Mouse (Mus musculus) liver, embryonic 12.5 days (tissue): Measurements from ENCODE around the gene Nprl2. TPM values are rescaled to one million over a fixed set of nuclear protein-coding genes. Genes with fewer than 3 reads are reported as not detected.

Source experiments
- ATAC-seq: fragments of 200-750 bp; cut with Nextera tagmentation; 2 replicates; pipeline ENCODE4 v1.8.0; 2017; ENCODE audit warnings: moderate number of reproducible peaks, mild to moderate bottlenecking, moderate library complexity
- H3K27ac ChIP-seq: fragments of 300-500 bp; sonication (generic); 2 replicates; pipeline ENCODE4 v1.5.1; 2016; ENCODE audit warnings: mild to moderate bottlenecking
- H3K27me3 ChIP-seq: fragments of 300-500 bp; sonication (generic); replicated peaks from 2 replicates; pipeline ENCODE4 v1.6.1; 2016; ENCODE audit warnings: mild to moderate bottlenecking, moderate library complexity
- H3K36me3 ChIP-seq: fragments of 300-500 bp; sonication (generic); 2 replicates; pipeline ENCODE4 v1.6.1; 2016; ENCODE audit warnings: mild to moderate bottlenecking, moderate library complexity
- H3K4me1 ChIP-seq: fragments of 300-500 bp; sonication (generic); 2 replicates; pipeline ENCODE4 v1.6.1; 2016
- H3K4me2 ChIP-seq: fragments of 300-500 bp; sonication (generic); 2 replicates; pipeline ENCODE4 v1.6.1; 2016; ENCODE audit warnings: mild to moderate bottlenecking, moderate library complexity
- H3K4me3 ChIP-seq: fragments of 300-500 bp; sonication (generic); 2 replicates; pipeline ENCODE4 v1.5.1; 2016; ENCODE audit warnings: mild to moderate bottlenecking, moderate library complexity
- H3K9ac ChIP-seq: fragments of 300-500 bp; sonication (generic); 2 replicates; pipeline ENCODE4 v1.6.1; 2016; ENCODE audit warnings: mild to moderate bottlenecking, moderate library complexity
- H3K9me3 ChIP-seq: fragments of 300-500 bp; sonication (generic); replicated peaks from 2 replicates; pipeline ENCODE4 v1.6.1; 2016; ENCODE audit warnings: mild to moderate bottlenecking, moderate library complexity
- WGBS: fragments of 180-500 bp; shearing (Covaris S2); methylation state at CpG from one replicate; pipeline ENCODE4 v1.1.7; 2016; ENCODE audit not compliant: insufficient replicate concordance; 5-methylcytosine and 5-hydroxymethylcytosine counted together
- polyA plus RNA-seq: library from polyadenylated mRNA; unstranded; fragments of >200 nt; fragmentation: Nextera tagmentation; extraction: Ambion mirVana; gene quantifications from 2 replicates; pipeline ENCODE4 v1.2.1, GENCODE M21; 2016

Nprl2 gene
- polyA plus RNA-seq, 1 experiment from 2014 or later, result 15.3 TPM

- Histone ChIP-seq H3K27me3 (no peaks in the 10 kb centered on the region), H3K9ac (peak overlapping the region; percentile 76), H3K27ac (peak overlapping the region; percentile 99), H3K36me3 (peaks cover 59% of the 10 kb centered on the region), H3K4me2 (peak overlapping the region; percentile 73), H3K9me3 (no peaks in the 10 kb centered on the region), H3K4me1 (peaks cover 84% of the 10 kb centered on the region), H3K4me3 (peak overlapping the region; percentile 82)
- ATAC-seq, result no peak
- WGBS, result 80% methylated on average over 5 of the region's 5 CpGs
Observed at GRCm38 (mm10) chr9:107586504-107586903, 44.5 kb downstream of the Nprl2 start.

- Histone ChIP-seq H3K4me3 (peak within 1 kb of the TSS; percentile 82), H3K9me3 (no peaks in the 10 kb centered on the region), H3K27me3 (no peaks in the 10 kb centered on the region), H3K9ac (peak within 1 kb of the TSS; percentile 93), H3K27ac (peak within 1 kb of the TSS; percentile 99), H3K36me3 (peaks cover 66% of the 10 kb centered on the region), H3K4me2 (peak within 1 kb of the TSS; percentile 73), H3K4me1 (peaks cover 77% of the 10 kb centered on the region)
- 7% methylated on average over 46 of the region's 46 CpGs for WGBS
- ATAC-seq, result peak; percentile 93
Observed at GRCm38 (mm10) chr9:107586974-107587832, 45.2 kb downstream of the Nprl2 start, which contains the start of gene Ifrd2. TSS of gene Ifrd2 (plus strand) at chr9:107587642.

- no peaks in the 10 kb centered on the region for H3K9me3 ChIP-seq
- no peaks in the 10 kb centered on the region for H3K27me3 ChIP-seq
- H3K4me3 ChIP-seq, result peak overlapping the region; percentile 82
- peaks cover 70% of the 10 kb centered on the region for H3K4me1 ChIP-seq
- peaks cover 69% of the 10 kb centered on the region for H3K36me3 ChIP-seq
- peak overlapping the region; percentile 93 for H3K9ac ChIP-seq
- H3K27ac ChIP-seq, result peak overlapping the region; percentile 99
- WGBS, result under 1% methylated on average over 33 of the region's 33 CpGs
- peak overlapping the region; percentile 73 for H3K4me2 ChIP-seq
- peak; percentile 17 for ATAC-seq
Observed at GRCm38 (mm10) chr9:107587833-107588639, 46.0 kb downstream of the Nprl2 start.

- peak overlapping the region; percentile 93 for H3K9ac ChIP-seq
- no peaks in the 10 kb centered on the region for H3K27me3 ChIP-seq
- ATAC-seq, result peak; percentile 9; the same call in 1 of the 2 replicates
- peak overlapping the region; percentile 82 for H3K4me3 ChIP-seq
- peaks cover 53% of the 10 kb centered on the region for H3K4me1 ChIP-seq
- 74% methylated on average over 25 of the region's 25 CpGs for WGBS
- peaks cover 69% of the 10 kb centered on the region for H3K36me3 ChIP-seq
- H3K9me3 ChIP-seq, result no peaks in the 10 kb centered on the region
- H3K4me2 ChIP-seq, result peak overlapping the region; percentile 73
- peak overlapping the region; percentile 99 for H3K27ac ChIP-seq
Observed at GRCm38 (mm10) chr9:107590058-107590772, 48.2 kb downstream of the Nprl2 start.

- H3K27ac ChIP-seq, result peak overlapping the region; percentile 99
- H3K36me3 ChIP-seq, result peaks cover 67% of the 10 kb centered on the region
- no peaks in the 10 kb centered on the region for H3K27me3 ChIP-seq
- no peaks in the 10 kb centered on the region for H3K9me3 ChIP-seq
- H3K9ac ChIP-seq, result peak overlapping the region; percentile 93
- no peak for ATAC-seq
- H3K4me3 ChIP-seq, result peak overlapping the region; percentile 82
- WGBS, result 86% methylated on average over 6 of the region's 6 CpGs
- peak overlapping the region; percentile 73 for H3K4me2 ChIP-seq
- peaks cover 48% of the 10 kb centered on the region for H3K4me1 ChIP-seq
Observed at GRCm38 (mm10) chr9:107590773-107591060, 48.7 kb downstream of the Nprl2 start.

- no peaks in the 10 kb centered on the region for H3K9me3 ChIP-seq
- 89% methylated on average over 11 of the region's 11 CpGs for WGBS
- no peak overlapping the region for H3K9ac ChIP-seq
- ATAC-seq, result no peak
- 0 out of 2 replicates have a peak overlapping the region, but pooled peaks have one; percentile 1 for H3K27ac ChIP-seq
- peaks cover 49% of the 10 kb centered on the region for H3K4me1 ChIP-seq
- H3K36me3 ChIP-seq, result peaks cover 67% of the 10 kb centered on the region
- H3K4me3 ChIP-seq, result no peak overlapping the region
- H3K4me2 ChIP-seq, result no peak overlapping the region
- peaks cover 11% of the 10 kb centered on the region for H3K27me3 ChIP-seq
Observed at GRCm38 (mm10) chr9:107593101-107593976, 51.3 kb downstream of the Nprl2 start.

GRCm38 (mm10) chr9:107594281-107595062, 52.4 kb downstream of the Nprl2 start:
- Histone ChIP-seq H3K9me3 (no peaks in the 10 kb centered on the region), H3K4me1 (peaks cover 47% of the 10 kb centered on the region), H3K27ac (no peak overlapping the region), H3K27me3 (peaks cover 23% of the 10 kb centered on the region), H3K4me3 (no peak overlapping the region), H3K9ac (no peak overlapping the region), H3K4me2 (no peak overlapping the region), H3K36me3 (peaks cover 59% of the 10 kb centered on the region)
- WGBS, result 82% methylated on average over 8 of the region's 8 CpGs
- ATAC-seq, result no peak

Other genes starting within 250 kb of the Nprl2 start
- 16.2 and 18.1 TPM in 2 replicates for gene Cish, start 246.2 kb upstream of the Nprl2 start, polyA plus RNA-seq
- 4.9 and 5.0 TPM in 2 replicates for gene Hemk1, start 203.9 kb upstream of the Nprl2 start, polyA plus RNA-seq
- gene 6430571L13Rik, start 201.6 kb upstream of the Nprl2 start, polyA plus RNA-seq, result 0.06 and 0.10 TPM in 2 replicates
- 0.02 and 0.13 TPM in 2 replicates for gene Cacna2d2, start 142.6 kb upstream of the Nprl2 start, polyA plus RNA-seq
- gene Tmem115, start 8.3 kb upstream of the Nprl2 start, polyA plus RNA-seq, result 25.9 and 26.4 TPM in 2 replicates
- 18.5 and 19.5 TPM in 2 replicates for gene Cyb561d2, start within 50 bp of the Nprl2 start, polyA plus RNA-seq
- gene Zmynd10, start 5.1 kb downstream of the Nprl2 start, polyA plus RNA-seq, result not detected in 2 replicates
- gene Rassf1, start 9.3 kb downstream of the Nprl2 start, polyA plus RNA-seq, result 22.2 and 24.8 TPM in 2 replicates
- 48.6 and 52.7 TPM in 2 replicates for gene Tusc2, start 21.0 kb downstream of the Nprl2 start, polyA plus RNA-seq
- gene Hyal2, start 25.7 kb downstream of the Nprl2 start, polyA plus RNA-seq, result 53.9 and 57.6 TPM in 2 replicates
- gene Hyal1, start 34.7 kb downstream of the Nprl2 start, polyA plus RNA-seq, result 3.6 and 3.9 TPM in 2 replicates
- gene Naa80, start 36.7 kb downstream of the Nprl2 start, polyA plus RNA-seq, result 12.5 and 12.9 TPM in 2 replicates
- gene Hyal3, start 38.6 kb downstream of the Nprl2 start, polyA plus RNA-seq, result 0.99 and 1.2 TPM in 2 replicates
- gene Ifrd2, start 45.4 kb downstream of the Nprl2 start, polyA plus RNA-seq, result 171 TPM in 2 replicates
- 0.35 and 0.52 TPM in 2 replicates for gene Sema3b, start 67.0 kb downstream of the Nprl2 start, polyA plus RNA-seq
- 206 and 210 TPM in 2 replicates for gene Gnai2, start 93.1 kb downstream of the Nprl2 start, polyA plus RNA-seq
- 2.8 and 3.3 TPM in 2 replicates for gene Slc38a3, start 127.3 kb downstream of the Nprl2 start, polyA plus RNA-seq
- 1.9 and 2.4 TPM in 2 replicates for gene Gnat1, start 137.5 kb downstream of the Nprl2 start, polyA plus RNA-seq
- 3.9 and 4.2 TPM in 2 replicates for gene Sema3f, start 168.2 kb downstream of the Nprl2 start, polyA plus RNA-seq
- 84.3 and 88.6 TPM in 2 replicates for gene Rbm5, start 228.8 kb downstream of the Nprl2 start, polyA plus RNA-seq